Mouse (Mus musculus) lung, embryonic 15.5 days (tissue): ENCODE data around the gene D430042O09Rik. TPM values are rescaled to one million over a fixed set of nuclear protein-coding genes. Genes with fewer than 3 reads are reported as not detected.

ENCODE experiments used
- ATAC-seq: fragments of 200-750 bp; cut with Nextera tagmentation; 2 replicates; pipeline ENCODE4 v1.8.0; 2017; ENCODE audit warnings: moderate number of reproducible peaks, borderline replicate concordance; ENCODE audit not compliant: low FRiP score, low TSS enrichment; ENCODE audit errors: extremely low read depth
- H3K27ac ChIP-seq: fragments of 300-500 bp; sonication (generic); 2 replicates; pipeline ENCODE4 v1.5.1; 2015; ENCODE audit warnings: moderate library complexity, mild to moderate bottlenecking, inconsistent platforms
- H3K27me3 ChIP-seq: fragments of 300-500 bp; sonication (generic); 2 replicates; pipeline ENCODE4 v1.6.1; 2015; ENCODE audit warnings: inconsistent platforms
- H3K36me3 ChIP-seq: fragments of 300-500 bp; sonication (generic); 2 replicates; pipeline ENCODE4 v1.6.1; 2015; ENCODE audit warnings: inconsistent platforms
- H3K4me1 ChIP-seq: fragments of 300-500 bp; sonication (generic); 2 replicates; pipeline ENCODE4 v1.6.1; 2015; ENCODE audit warnings: inconsistent platforms
- H3K4me2 ChIP-seq: fragments of 300-500 bp; sonication (generic); 2 replicates; pipeline ENCODE4 v1.6.1; 2015; ENCODE audit warnings: inconsistent platforms, mild to moderate bottlenecking, moderate library complexity
- H3K4me3 ChIP-seq: fragments of 300-500 bp; sonication (generic); 2 replicates; pipeline ENCODE4 v1.5.1; 2015; ENCODE audit warnings: mild to moderate bottlenecking, inconsistent platforms
- H3K9ac ChIP-seq: fragments of 300-500 bp; sonication (generic); 2 replicates; pipeline ENCODE4 v1.6.1; 2015; ENCODE audit warnings: inconsistent platforms
- H3K9me3 ChIP-seq: fragments of 300-500 bp; sonication (generic); 2 replicates; pipeline ENCODE4 v1.6.1; 2016; ENCODE audit warnings: inconsistent platforms
- WGBS: fragments of 180-500 bp; shearing (Covaris S2); methylation state at CpG from one replicate; pipeline ENCODE4 v1.1.7; 2015; 5-methylcytosine and 5-hydroxymethylcytosine counted together
- polyA plus RNA-seq: library from polyadenylated mRNA; unstranded; fragments of >200 nt; fragmentation: Nextera tagmentation; extraction: Ambion mirVana; gene quantifications from 2 replicates; pipeline ENCODE4 v1.2.1, GENCODE M21; 2015

The D430042O09Rik gene
- polyA plus RNA-seq, 1 experiment from 2014 or later: 8.0 TPM

GRCm38 (mm10) chr7:125859564-125859963, 151.9 kb downstream of the D430042O09Rik start:
- ATAC-seq: no peak
- 62% methylated on average over 3 of the region's 3 CpGs for WGBS

DNA sequence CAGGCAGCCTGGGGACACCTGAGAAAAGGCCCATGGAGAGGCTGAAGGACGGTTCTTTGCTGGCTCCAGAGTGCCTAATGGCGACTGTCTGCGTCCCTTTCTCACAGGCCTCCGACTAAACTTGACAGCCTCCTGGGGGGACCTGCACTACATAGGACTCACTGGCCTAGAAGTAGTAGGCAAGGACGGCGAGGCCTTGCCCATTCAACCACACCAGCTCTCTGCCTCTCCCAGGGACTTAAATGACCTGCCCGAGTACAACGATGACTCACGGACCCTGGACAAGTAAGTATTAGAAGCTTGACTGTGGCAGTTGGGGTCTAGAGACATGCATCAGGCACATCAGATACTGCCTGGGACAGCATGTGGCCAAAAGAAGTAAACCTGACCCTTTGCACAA, 152.7 kb downstream of the D430042O09Rik start:
- H3K9ac ChIP-seq: no peak overlapping the region
- no peaks in the 10 kb centered on the region for H3K9me3 ChIP-seq
- peaks cover 14% of the 10 kb centered on the region for H3K4me1 ChIP-seq
- H3K27ac ChIP-seq: no peak overlapping the region
- H3K27me3 ChIP-seq: no peaks in the 10 kb centered on the region
- H3K4me2 ChIP-seq: no peak overlapping the region
- ATAC-seq: no peak
- H3K4me3 ChIP-seq: no peak overlapping the region
- 91% methylated on average over 9 of the region's 9 CpGs for WGBS
- H3K36me3 ChIP-seq: no peaks in the 10 kb centered on the region

More at GRCm38 (mm10) chr7:125859564-125859963, 151.9 kb downstream of the D430042O09Rik start:
- Histone ChIP-seq H3K27ac (no peak overlapping the region), H3K36me3 (no peaks in the 10 kb centered on the region), H3K4me2 (no peak overlapping the region), H3K27me3 (no peaks in the 10 kb centered on the region), H3K4me1 (peaks cover 11% of the 10 kb centered on the region), H3K4me3 (no peak overlapping the region), H3K9ac (no peak overlapping the region), H3K9me3 (no peaks in the 10 kb centered on the region)

DNA sequence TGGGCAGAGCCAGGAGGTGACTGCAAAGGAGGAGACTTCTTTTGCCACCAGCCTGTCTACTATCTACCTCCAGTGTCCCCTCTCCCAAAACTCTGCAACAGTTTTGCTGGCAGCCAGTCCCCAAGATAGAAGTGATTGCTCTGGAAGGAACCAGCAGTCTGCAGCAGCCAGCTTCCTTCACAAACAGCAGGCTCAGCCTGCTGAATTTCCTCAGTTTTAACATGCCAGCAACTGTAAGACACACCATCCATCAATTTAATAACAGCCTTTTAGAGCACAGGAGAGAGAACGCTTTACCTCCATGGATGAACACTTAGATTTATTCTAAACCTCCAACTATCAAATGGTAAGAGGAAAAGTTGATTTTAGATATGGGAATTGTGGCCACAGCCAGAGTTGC, 156.3 kb downstream of the D430042O09Rik start:
- no peak overlapping the region for H3K27ac ChIP-seq
- H3K4me1 ChIP-seq: peaks cover 14% of the 10 kb centered on the region
- H3K4me2 ChIP-seq: no peak overlapping the region
- no peak overlapping the region for H3K4me3 ChIP-seq
- H3K36me3 ChIP-seq: no peaks in the 10 kb centered on the region
- H3K27me3 ChIP-seq: no peaks in the 10 kb centered on the region
- WGBS: 49% methylated on average over 1 of the region's 1 CpGs
- ATAC-seq: no peak
- H3K9ac ChIP-seq: no peak overlapping the region
- no peaks in the 10 kb centered on the region for H3K9me3 ChIP-seq

GRCm38 (mm10) chr7:125865234-125865633, 157.5 kb downstream of the D430042O09Rik start:
- Histone ChIP-seq H3K36me3 (no peaks in the 10 kb centered on the region), H3K27ac (no peak overlapping the region), H3K4me1 (peaks cover 14% of the 10 kb centered on the region), H3K9ac (no peak overlapping the region), H3K4me2 (no peak overlapping the region), H3K9me3 (no peaks in the 10 kb centered on the region), H3K27me3 (no peaks in the 10 kb centered on the region), H3K4me3 (no peak overlapping the region)
- WGBS: 47% methylated on average over 11 of the region's 11 CpGs
- no peak for ATAC-seq

GRCm38 (mm10) chr7:125868570-125868969, 160.9 kb downstream of the D430042O09Rik start:
- no peaks in the 10 kb centered on the region for H3K27me3 ChIP-seq
- H3K36me3 ChIP-seq: no peaks in the 10 kb centered on the region
- no peak for ATAC-seq
- H3K9ac ChIP-seq: no peak overlapping the region
- peaks cover 12% of the 10 kb centered on the region for H3K4me1 ChIP-seq
- 67% methylated on average over 3 of the region's 3 CpGs for WGBS
- H3K4me2 ChIP-seq: no peak overlapping the region
- H3K4me3 ChIP-seq: no peak overlapping the region
- H3K9me3 ChIP-seq: no peaks in the 10 kb centered on the region
- no peak overlapping the region for H3K27ac ChIP-seq

DNA sequence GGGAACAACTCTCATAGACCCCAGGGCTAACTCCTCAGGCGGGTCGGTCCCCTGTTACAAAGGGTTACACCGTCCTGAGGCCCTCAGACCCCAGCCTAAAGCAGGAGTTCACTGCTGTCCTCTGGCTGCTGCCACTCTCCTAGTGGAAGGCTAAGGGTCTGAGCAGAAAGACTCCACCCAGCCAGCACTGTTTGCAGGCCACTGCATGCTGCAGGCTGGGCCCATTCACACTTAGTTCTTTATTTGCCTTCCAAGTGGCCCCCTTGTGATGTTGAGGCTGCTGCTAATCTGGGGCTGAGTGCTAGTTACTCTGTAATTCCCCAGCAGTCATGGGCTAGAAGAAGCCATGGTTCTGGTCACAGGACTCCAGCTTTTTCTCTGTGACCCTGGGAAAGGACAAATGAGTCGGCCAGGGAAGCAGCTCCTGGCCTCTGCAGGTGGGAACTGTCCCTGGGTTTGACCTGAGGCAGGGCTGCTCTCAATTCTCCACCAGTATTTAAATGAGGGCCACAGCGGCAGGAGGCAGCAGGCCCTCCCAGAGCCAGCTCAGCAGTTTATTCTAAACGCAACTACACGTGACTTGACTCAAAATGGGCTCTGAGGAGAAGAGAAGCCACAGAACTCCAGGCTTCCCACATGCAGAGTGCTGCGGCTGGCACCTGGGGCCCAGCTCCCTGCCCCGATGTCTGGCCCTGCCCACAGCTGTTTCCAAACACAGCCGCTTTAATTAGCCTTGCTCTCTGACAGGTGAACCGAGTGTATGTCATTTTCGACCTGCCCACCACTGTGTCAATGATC, 163.9 kb downstream of the D430042O09Rik start:
- Histone ChIP-seq H3K27ac (no peak overlapping the region), H3K27me3 (no peaks in the 10 kb centered on the region), H3K36me3 (no peaks in the 10 kb centered on the region), H3K4me3 (no peak overlapping the region), H3K4me1 (0 out of 2 replicates have a peak, but pooled peaks cover 5% of the 10 kb centered on the region), H3K9me3 (no peaks in the 10 kb centered on the region), H3K4me2 (no peak overlapping the region), H3K9ac (no peak overlapping the region)
- 36% methylated on average over 12 of the region's 12 CpGs for WGBS
- ATAC-seq: no peak

GRCm38 (mm10) chr7:125872202-125872580, 164.5 kb downstream of the D430042O09Rik start:
- Histone ChIP-seq H3K36me3 (no peaks in the 10 kb centered on the region), H3K4me2 (no peak overlapping the region), H3K4me3 (no peak overlapping the region), H3K9me3 (no peaks in the 10 kb centered on the region), H3K9ac (no peak overlapping the region), H3K27ac (no peak overlapping the region), H3K4me1 (0 out of 2 replicates have a peak, but pooled peaks cover 5% of the 10 kb centered on the region), H3K27me3 (no peaks in the 10 kb centered on the region)
- ATAC-seq: no peak
- 52% methylated on average over 6 of the region's 6 CpGs for WGBS

DNA sequence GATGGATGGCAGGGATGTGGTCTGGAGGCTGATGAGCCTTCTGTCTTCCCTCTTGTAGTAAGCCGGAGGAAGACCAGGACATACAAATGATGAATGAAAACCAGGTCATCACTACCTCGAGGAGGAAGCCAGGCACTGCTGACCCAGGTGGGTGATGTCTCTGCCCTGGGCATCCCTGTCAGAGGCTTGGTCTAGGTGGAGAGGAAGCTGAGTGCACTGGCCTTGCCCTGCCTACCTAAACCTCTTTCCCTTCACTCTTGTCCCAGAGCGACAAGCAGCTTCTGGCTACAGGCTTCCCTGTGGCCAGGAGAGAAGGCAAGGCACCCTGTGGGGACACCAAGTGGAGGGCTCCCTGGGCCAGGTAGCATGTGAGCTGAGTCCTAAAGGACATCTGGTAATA, 165.2 kb downstream of the D430042O09Rik start:
- Histone ChIP-seq H3K4me3 (no peak overlapping the region), H3K9ac (no peak overlapping the region), H3K27ac (no peak overlapping the region), H3K4me2 (no peak overlapping the region), H3K36me3 (no peaks in the 10 kb centered on the region), H3K27me3 (no peaks in the 10 kb centered on the region), H3K4me1 (0 out of 2 replicates have a peak, but pooled peaks cover 5% of the 10 kb centered on the region), H3K9me3 (no peaks in the 10 kb centered on the region)
- ATAC-seq: no peak
- 66% methylated on average over 3 of the region's 3 CpGs for WGBS

DNA sequence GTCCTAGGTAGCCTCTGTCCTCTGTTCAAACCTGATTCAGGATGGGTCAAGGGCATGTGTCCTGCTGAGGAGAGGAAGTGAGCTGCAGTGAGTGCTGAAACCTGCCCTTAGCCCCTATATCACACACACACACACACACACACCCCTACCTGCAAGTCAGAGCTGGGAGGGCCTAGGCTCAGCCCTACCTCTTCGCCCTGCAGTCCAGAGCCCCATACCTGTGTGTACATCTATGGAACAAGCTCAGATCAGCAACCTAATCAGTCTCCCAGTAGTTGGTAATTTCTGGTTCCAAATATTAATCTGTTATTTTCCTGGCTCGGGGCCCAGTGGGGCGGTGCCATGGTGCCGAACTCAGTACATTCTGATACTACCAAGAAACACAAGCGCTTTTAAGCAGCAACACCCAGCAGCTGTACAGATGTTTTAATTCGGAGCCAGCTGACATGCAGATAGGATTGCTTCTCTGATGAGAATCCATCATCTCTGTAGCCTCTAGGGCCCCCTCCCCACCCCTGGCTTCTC, 166.3 kb downstream of the D430042O09Rik start:
- no peak overlapping the region for H3K4me3 ChIP-seq
- no peak overlapping the region for H3K9ac ChIP-seq
- 0 out of 2 replicates have a peak, but pooled peaks cover 5% of the 10 kb centered on the region for H3K4me1 ChIP-seq
- 54% methylated on average over 6 of the region's 6 CpGs for WGBS
- H3K36me3 ChIP-seq: no peaks in the 10 kb centered on the region
- no peak for ATAC-seq
- no peak overlapping the region for H3K27ac ChIP-seq
- H3K27me3 ChIP-seq: no peaks in the 10 kb centered on the region
- H3K4me2 ChIP-seq: no peak overlapping the region
- no peaks in the 10 kb centered on the region for H3K9me3 ChIP-seq

- 43% methylated on average over 4 of the region's 4 CpGs for WGBS
- no peaks in the 10 kb centered on the region for H3K9me3 ChIP-seq
- H3K4me3 ChIP-seq: no peak overlapping the region
- H3K27ac ChIP-seq: no peak overlapping the region
- no peaks in the 10 kb centered on the region for H3K36me3 ChIP-seq
- no peak overlapping the region for H3K9ac ChIP-seq
- 0 out of 2 replicates have a peak, but pooled peaks cover 5% of the 10 kb centered on the region for H3K4me1 ChIP-seq
- no peak overlapping the region for H3K4me2 ChIP-seq
- no peaks in the 10 kb centered on the region for H3K27me3 ChIP-seq
- no peak for ATAC-seq
Measured at GRCm38 (mm10) chr7:125878040-125878439, 170.4 kb downstream of the D430042O09Rik start.

GRCm38 (mm10) chr7:125883232-125883631, 175.5 kb downstream of the D430042O09Rik start:
- no peak for ATAC-seq
- Histone ChIP-seq H3K9ac (no peak overlapping the region), H3K4me3 (no peak overlapping the region), H3K9me3 (no peaks in the 10 kb centered on the region), H3K4me1 (peaks cover 13% of the 10 kb centered on the region), H3K27me3 (no peaks in the 10 kb centered on the region), H3K4me2 (no peak overlapping the region), H3K36me3 (no peaks in the 10 kb centered on the region), H3K27ac (no peak overlapping the region)
- WGBS: 71% methylated on average over 2 of the region's 2 CpGs

DNA sequence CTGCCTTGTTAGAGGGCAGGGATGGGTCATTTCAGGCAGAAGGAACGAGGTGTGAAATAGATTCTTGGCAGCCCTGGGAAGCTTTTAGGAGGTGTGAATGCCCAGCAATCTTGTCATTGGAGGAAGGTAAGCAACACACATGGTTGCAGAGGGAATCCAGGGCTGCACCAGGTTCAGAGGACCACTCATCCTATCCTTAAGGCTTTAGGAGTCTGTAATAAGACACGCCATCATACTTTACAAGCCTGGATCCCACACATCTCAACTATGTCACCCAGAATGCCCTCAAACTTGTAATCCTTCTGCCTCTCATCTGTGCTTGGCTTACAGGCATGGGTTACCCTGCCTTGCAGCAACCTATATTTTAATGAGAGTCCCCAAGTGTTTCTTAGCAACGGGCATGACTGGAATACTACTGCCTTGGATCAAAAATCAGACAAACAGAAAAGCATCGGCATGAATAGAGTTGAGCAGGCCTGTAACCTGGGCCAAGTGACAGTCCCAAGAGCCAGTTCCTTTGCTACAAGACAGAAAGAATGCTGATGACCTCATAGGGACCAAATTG, 178.5 kb downstream of the D430042O09Rik start:
- H3K9ac ChIP-seq: no peak overlapping the region
- ATAC-seq: no peak
- 59% methylated on average over 4 of the region's 4 CpGs for WGBS
- peaks cover 17% of the 10 kb centered on the region for H3K4me1 ChIP-seq
- H3K27ac ChIP-seq: no peak overlapping the region
- H3K9me3 ChIP-seq: no peaks in the 10 kb centered on the region
- H3K27me3 ChIP-seq: no peaks in the 10 kb centered on the region
- no peaks in the 10 kb centered on the region for H3K36me3 ChIP-seq
- H3K4me3 ChIP-seq: no peak overlapping the region
- no peak overlapping the region for H3K4me2 ChIP-seq
